Mouse (Mus musculus) left cerebral cortex, postnatal 14 days (tissue): ENCODE data around the gene Hist2h2bb. TPM values are rescaled to one million over a fixed set of nuclear protein-coding genes. Genes with fewer than 3 reads are reported as not detected.
"Not testable (repeated sequence)": the region's sequence is repeated elsewhere in the genome, so short reads cannot be mapped to it uniquely, and the experiment has no call there.

Source experiments
- DNase-seq, 2 experiments: peaks; one replicate each; pipeline ENCODE4 v3.0.0; 2021 to 2022; ENCODE audit warnings: low spot score in 2 of 2, mixed read lengths in 1 of 2
- intact Hi-C: fragments of 180-260 bp; cut with DNase I; formaldehyde crosslinking; loops from one replicate; pipeline ENCODE4 v1.15.1; 2025
- long read RNA-seq, 2 experiments: library from polyadenylated mRNA; stranded (forward); transcript quantifications; one replicate each; pipeline ENCODE4 v2.0.0; 2021
- total RNA-seq, 2 experiments: library from RNA; stranded (reverse); gene quantifications; 2 replicates each; pipeline ENCODE4 v1.2.3; 2021

The Hist2h2bb gene
- 100 to 1,000 TPM; 127 to 148 TPM for total RNA-seq
- long read RNA-seq, experiment 1: 0 reads
- long read RNA-seq, experiment 2: 0 reads

DNA sequence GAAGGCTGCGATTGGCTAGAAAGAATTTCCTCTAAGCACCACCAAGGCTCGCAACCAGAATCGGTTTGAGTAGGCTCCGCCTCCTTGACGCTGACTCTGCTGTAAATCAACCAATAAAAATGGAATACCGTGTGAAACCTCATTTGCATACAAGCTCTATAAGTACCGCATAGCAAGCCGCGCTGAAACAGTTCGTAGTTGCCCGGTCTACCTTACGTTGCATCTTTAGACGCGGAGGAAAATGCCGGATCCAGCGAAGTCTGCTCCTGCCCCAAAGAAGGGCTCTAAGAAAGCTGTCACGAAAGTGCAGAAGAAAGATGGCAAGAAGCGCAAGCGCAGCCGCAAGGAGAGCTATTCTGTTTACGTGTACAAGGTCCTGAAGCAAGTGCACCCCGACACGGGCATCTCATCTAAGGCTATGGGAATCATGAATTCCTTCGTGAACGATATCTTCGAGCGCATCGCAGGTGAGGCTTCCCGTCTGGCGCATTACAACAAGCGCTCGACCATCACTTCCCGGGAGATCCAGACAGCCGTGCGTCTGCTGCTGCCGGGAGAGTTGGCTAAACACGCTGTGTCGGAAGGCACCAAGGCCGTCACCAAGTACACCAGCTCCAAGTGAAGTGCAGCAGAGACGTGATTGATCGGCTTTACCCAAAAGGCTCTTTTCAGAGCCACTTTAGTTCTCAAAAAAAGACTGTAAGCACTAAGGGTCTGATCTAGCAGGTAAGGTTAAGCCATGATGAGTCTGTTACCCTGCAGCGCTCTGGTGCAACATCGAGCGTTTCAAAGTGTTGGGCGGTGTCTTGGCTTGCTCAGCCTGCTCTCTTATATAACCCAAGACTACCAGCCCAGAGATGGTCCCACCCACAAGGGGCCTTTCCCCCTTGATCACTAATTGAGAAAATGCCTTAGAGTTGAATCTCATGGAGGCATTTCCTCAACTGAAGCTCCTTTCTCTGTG is at the start of gene Hist2h2bb:
TSS of gene Hist2h2bb (plus strand) at position 242 of the 964 bp plus-strand sequence.
- intact Hi-C loops: no loop called here
- peak; percentile 94 to 98 for DNase-seq

DNA sequence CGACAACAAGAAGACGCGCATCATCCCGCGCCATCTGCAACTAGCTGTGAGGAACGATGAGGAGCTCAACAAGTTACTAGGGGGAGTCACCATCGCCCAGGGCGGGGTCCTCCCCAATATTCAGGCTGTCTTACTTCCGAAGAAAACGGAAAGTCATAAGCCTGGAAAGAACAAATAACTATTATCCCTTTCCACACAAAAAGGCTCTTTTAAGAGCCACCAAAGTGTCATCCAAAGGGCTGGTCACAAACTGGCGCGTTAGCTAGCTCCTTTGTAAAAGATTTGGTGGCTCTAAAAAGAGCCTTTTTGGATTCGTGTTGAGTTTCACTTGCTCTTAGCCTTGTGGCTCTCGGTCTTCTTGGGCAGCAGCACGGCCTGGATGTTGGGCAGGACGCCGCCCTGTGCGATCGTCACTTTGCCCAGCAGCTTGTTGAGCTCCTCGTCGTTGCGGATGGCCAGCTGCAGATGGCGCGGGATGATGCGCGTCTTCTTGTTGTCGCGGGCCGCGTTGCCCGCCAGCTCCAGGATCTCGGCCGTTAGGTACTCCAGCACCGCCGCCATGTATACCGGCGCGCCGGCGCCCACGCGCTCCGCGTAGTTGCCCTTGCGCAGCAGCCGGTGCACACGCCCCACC is 49.3 kb upstream of the Hist2h2bb start:
- intact Hi-C loops: loop anchor here (10.0 kb wide), 1 partner anchor 155 kb away; no protein-coding TSS in a partner anchor

DNA sequence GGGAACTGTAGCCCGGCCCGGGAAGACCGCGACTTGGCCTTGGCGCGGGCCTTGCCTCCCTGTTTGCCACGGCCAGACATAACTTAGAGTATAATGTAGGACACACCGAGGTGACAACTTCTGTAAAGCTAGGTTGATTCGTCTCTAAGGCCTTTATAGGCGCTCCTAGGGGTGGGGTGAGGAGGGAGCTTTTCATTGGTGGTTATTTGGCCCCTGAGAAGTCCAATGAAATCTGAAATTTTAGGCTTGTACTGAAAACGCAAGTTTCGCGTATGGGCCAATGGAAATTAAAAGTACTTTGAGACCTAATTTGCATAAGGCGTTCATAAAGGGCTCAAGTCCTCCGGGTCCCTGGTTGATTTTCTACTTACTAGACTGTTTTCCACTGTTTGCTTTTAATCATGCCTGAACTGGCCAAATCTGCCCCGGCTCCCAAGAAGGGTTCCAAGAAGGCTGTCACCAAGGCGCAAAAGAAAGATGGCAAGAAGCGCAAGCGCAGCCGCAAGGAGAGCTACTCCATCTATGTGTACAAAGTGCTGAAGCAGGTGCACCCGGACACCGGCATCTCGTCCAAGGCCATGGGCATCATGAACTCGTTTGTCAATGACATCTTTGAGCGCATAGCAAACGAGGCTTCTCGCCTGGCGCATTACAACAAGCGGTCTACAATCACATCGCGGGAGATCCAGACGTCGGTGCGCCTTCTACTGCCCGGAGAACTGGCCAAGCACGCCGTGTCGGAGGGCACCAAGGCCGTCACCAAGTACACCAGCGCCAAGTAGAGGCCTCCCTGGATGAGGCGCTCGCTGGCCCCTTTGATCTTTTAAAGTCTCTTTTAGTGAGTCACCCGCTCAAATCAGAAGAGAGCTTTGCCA is 48.5 kb upstream of the Hist2h2bb start, which contains the start of the genes Hist2h2ac and Hist2h2be:
TSS of gene Hist2h2ac (minus strand) at position 116 of the 875 bp plus-strand sequence.
TSS of gene Hist2h2be (plus strand) at position 355 of the 875 bp plus-strand sequence.
- intact Hi-C loops: loop anchor here (10.0 kb wide), 1 partner anchor 156 kb away; no protein-coding TSS in a partner anchor
- peak; percentile 83 to 87 for DNase-seq

More for the DNA sequence above, 49.3 kb upstream of the Hist2h2bb start:
- not testable (repeated sequence) for DNase-seq

DNA sequence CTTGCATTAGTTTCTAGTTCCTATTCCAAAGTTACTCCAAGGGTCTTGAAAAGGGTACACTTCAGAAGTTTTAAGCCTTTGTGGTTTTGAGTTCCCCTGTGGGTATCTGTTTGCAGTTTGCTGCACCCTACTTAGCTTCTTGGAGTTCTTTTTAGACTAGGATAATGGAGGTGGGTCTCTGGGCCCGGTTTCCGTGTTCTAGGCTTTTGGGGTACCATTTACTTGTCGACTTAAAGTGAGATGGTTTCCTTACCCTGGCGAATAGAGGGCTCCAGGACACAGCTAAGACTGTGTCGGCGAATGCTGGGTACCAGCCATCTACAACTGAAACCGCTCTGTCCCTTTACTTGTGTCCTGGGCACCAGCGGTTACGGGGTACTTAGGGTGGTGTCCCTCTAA is 47.9 kb upstream of the Hist2h2bb start:
- no peak for DNase-seq
- intact Hi-C loops: loop anchor here (10.0 kb wide), 1 partner anchor 157 kb away; no protein-coding TSS in a partner anchor

DNA sequence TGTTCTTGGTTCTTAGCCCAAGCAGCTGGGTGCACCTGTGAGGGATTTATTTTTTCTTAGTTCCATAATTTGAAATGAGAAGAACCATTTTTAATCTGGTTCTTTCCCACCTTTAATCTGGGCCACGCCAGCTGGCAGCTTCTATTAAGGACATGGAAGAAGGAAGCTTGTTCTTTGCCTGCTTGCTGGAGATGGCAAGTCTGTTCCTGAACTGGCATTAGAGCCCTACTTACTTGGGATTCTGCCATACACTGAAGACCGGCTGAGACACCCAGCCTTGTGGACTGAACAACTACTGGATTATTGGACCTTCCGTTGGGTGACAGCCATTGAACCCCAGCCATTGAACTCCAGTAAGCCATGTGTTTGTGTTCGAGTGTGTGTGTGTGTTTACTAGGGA is 46.8 kb upstream of the Hist2h2bb start:
- intact Hi-C loops: loop anchor here (10.0 kb wide), 1 partner anchor 158 kb away; no protein-coding TSS in a partner anchor
- no peak for DNase-seq

DNA sequence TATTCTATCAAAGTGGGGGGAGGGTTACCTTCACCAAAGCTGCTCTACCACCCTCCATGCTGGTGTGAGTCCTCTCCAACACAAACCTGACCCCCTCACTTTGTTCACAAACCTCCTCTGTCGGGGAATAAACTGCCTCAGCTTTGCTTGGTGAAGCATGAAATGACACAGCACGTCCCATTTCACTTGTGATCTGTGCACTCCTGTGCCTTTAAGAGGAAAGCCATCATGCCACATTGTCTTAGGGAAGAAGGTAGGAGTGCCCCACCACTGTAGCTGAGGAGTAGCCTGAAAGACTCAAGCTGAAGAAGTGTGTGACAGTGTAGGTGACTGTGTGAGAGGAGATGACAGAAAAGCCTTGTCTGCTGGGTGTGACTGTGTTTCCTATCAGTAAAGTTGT is 44.1 kb upstream of the Hist2h2bb start:
- intact Hi-C loops: loop anchor here (10.0 kb wide), 1 partner anchor 161 kb away; no protein-coding TSS in a partner anchor
- no peak for DNase-seq

DNA sequence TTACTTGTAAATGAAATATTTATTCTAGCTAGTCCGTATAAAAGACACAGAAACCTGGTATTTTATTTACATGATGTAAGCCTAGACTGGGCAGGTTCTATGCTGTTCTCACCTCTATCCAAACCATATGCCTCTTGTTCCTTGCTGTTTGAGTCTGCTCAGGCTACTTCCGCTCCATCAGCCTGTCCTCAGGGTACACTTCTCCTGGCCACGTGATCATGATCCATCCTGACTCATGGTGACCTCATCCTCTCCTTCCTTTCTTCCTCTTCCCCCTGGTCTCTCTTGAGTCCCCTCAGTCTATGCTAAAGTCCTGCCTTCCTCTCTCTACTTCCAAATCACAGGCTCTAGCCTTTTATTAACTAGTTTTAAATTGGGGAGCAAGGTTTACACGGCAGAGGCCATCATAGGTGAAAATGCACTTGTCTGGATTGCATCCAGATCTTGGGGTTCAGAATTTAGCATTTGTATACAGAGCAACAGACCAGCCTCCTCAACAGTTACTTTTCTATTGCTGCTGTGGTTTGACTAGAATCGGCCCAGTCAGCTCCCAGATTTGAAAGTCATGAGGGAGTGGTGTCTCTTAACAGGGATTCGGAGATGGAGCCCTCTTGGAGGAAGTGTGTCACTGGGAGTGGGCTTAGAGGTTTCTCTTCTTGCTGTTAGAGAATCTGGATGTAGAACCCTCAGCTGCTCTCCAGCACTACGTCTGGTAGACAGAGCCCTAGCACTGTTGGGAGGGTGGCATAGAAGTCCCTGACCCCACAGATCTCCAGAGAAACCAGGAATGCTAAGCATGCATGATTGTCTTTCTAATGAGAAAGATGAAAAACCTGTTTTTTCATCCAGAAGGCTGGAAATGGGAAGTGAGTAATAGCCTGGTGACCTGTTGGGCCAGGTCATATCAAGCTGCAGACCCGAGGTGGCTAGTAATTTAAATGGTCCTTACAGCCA is 42.6 kb upstream of the Hist2h2bb start:
- intact Hi-C loops: loop anchor here (10.0 kb wide), 1 partner anchor 162 kb away; no protein-coding TSS in a partner anchor
- DNase-seq: no peak

DNA sequence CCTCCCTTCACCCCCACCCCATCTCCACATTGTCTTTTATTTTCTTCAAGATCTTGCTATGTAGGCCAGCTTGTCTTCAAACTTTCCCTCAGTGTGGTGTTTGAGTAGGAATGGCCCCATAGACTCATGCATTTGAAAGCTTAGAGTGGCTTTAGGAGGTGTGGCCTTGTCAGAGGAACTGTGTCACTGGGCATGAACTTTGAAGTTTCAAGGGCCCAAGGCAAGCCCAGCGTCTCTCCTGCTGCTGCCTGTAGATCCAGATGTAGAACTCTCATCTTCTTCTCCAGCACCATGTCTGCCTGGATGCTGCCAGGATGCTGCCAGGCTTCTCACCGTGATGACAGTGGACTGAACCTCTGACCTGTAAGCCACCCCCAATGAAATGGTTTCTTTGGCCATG is 40.7 kb upstream of the Hist2h2bb start:
- no peak for DNase-seq
- intact Hi-C loops: loop anchor here (10.0 kb wide), 1 partner anchor 164 kb away; no protein-coding TSS in a partner anchor

DNA sequence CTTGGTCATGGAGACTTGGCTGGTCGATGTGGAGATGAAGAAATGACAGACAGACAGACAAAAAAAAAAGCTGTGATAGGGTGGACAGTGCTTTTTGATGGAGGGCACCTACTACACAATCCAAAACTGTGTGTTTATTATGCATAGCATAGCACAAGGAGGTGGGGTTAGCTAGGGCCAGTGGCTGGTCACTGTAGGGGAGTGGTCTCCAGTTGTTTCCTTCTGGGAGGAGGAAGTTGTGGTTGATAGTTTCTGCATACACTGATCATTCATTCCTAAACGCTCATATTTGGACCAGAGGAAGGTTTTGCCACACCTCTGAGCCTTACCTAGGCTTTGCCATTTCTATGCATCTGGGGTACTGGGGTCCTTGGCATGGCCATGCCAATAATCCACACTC is 39.1 kb upstream of the Hist2h2bb start:
- intact Hi-C loops: no loop called here
- DNase-seq: no peak

DNA sequence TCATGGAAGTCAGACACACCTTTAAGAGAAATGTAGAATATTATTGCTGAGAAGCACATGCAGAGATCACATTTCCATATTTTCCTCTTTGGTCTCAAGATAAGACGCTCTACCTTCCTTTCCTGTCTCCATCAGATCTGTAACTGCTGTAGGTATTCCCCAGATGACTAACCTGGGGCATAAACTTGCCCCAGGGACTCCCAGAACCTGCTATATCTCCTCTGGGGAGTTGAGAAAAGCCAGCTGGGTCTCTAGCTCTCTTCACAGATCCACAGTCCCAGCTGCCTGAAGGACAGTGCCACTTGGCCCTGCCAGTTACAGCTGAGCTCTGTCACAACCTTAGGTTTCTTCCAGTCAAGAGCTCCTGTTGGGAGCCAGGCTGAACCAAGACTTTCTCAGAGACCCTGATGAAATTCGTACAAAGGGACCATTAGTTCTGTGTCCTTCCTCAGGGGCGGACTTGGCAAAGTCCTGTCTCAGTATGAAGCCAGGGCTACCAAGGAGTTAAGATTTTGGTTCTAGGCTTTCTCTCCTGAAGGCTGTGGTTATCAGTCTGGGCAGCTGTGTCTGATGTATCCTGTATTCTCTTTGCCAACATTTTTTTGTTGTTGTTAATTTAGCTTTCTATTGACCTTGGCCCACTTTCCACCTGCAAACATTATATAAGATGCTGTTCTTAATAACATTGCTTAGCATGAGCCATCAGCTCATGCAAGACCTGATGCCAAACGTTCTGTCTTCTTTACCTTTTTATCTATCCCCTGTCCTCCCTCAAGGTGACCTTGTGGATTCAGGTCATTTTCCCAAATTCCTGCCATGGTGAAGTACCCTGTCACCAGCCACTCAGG is 38.4 kb upstream of the Hist2h2bb start:
- DNase-seq: no peak
- intact Hi-C loops: no loop called here

DNA sequence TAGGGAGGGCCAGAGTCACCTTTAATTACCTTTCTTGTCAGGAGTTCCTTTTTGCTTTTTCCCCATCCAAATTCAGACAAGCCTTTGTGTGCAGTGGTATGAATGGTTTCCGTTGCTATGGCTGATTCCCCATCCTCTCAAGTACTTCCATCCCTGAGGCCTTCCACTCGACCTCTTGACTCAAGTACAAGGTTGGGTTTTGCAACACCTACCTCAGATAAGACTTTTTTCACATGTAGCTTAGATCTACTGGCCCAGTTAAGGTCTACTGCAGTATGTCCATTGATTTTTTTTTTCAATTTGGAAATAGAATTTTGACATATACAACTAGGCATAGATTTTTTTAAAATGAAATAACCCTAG is 37.8 kb upstream of the Hist2h2bb start:
- no peak for DNase-seq
- intact Hi-C loops: no loop called here

DNA sequence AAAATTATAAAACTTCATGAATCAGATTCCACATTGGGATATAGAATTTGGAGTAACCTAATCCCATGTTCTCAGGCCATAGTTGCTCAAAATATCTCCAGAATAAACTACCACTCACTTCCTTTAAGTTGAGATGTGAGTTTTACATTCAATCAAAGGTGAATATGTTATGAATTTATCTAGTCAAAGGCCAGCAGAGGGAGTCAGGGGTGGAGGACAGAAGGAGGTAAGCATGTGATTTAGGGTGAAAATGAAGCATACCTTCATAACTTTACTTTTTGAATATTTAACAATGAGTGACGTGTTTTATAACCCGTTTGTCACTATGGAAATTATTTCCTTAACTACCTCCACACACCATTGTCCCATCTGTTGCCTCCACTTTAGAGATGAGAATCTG is 34.6 kb upstream of the Hist2h2bb start:
- intact Hi-C loops: no loop called here
- no peak for DNase-seq

DNA sequence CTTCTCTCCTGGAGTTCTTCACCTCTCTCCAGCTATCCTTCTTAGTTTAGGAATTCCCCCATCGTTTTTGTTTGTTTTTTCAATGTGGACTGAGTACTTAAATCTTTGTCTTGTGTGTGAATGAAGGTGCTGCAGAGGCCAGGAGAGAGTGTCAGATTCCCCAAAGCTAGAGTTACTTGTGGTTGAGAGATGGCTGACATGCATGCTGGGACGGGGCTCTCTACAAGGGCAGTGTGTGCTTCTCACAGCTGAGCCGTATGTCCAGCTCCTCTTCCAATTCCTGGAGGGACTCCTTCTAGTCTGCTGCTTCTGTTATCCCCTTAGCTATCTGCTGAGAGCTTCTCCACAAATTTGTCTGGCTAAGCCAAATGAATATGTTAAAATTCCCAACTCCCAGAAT is 33.7 kb upstream of the Hist2h2bb start:
- no peak for DNase-seq
- intact Hi-C loops: no loop called here

DNA sequence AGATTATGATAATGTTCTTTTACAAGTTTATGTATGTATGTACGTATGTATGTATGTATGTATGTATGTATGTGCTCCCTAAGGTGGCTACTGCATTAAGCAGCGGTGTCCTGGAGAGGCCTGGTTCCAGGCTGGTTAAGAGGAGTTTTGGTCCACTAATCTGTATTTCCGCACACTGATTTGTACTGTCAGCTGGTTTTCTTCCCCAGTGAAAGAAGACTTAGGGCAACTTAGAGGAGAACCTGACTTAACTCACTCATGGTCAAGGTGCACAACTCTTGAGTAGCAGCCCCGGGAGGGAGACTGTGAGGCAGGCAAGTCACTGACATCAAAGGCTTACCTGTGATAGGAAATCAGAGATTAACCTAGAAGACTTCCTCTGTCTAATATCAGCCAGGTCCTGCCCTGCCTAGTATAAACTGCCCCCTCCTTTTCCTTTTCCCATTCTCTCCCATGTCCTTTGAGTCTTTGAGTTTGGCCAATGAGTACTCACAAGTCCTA is 32.7 kb upstream of the Hist2h2bb start:
- intact Hi-C loops: no loop called here
- no peak for DNase-seq

DNA sequence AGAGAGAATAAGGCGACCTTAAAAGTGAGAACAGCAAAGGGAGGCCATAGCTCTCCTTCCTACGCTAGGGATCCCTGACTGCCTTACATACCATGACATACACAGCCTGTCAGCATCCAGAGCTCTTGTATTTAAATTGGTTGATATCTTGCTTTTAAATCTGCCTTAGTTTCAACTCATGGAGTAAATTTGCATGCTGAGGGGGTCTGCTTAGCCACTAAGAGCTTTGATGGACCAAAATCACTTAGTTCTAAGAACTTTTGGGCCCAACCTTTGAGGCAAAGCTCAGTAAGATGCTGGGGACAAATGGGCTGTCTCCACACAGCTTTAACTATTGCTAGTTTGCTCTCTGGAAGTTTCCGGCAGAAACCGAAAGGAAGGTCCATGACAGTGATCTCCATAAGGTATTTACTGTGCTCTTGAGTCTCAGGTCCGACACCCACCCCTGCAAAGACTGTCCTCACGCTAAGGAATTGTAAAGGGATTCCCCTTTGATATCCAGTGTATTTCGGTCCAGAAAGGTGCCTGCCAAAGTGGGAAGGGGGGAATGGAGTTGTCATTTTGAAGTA is 32.1 kb upstream of the Hist2h2bb start:
- intact Hi-C loops: no loop called here
- DNase-seq: no peak

DNA sequence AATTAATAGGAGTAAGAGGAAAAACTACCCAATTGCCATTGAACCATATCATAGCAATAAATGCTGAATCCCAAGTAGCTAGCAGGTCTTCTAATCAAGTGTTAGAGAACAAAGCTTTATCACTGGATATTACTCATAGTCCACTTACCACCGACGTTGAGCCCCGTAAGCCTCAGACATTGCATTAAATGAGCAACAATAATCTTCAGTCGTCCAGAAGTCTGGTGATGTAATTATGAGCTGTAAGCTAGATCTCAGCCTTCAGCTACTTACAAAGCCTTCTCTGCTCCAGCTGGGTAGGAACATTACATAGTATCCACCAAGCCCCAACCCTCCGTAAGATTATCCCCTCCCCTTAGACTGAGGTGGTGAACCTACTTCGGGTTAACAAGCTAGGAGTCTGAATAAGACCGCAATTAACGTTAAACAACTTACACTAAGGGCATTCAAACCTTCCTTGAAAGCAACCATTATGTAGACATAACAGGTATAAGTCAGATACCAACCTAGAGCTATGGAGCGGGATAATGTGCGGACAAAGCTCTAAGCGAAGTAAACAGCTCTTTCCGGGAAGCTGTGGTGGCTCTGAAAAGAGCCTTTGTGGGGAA is 31.5 kb upstream of the Hist2h2bb start:
- intact Hi-C loops: no loop called here
- DNase-seq: no peak
